Mouse (Mus musculus) hematopoietic multipotent progenitor cell, adult 10-12 weeks (in vitro differentiated cells): Measurements from ENCODE around the gene Rpl27a. TPM values are rescaled to one million over a fixed set of nuclear protein-coding genes. Genes with fewer than 3 reads are reported as not detected.

Experiments
- polyA plus RNA-seq: library from polyadenylated mRNA; stranded (reverse); fragments of >175 nt; gene quantifications from 2 replicates; pipeline ENCODE4 v1.2.3, GENCODE M21; 2012; ENCODE audit warnings: low replicate concordance

Rpl27a gene
- polyA plus RNA-seq = 5,932 and 8,045 TPM in 2 replicates

GRCm38 (mm10) chr7:109518838-109519696 lies at the start of gene Rpl27a:
Rpl27a (plus strand) TSS chr7:109519147.

GRCm38 (mm10) chr7:109508034-109508433 lies 10.9 kb upstream of the Rpl27a start, which contains the start of gene Trim66:
Trim66 (minus strand) TSS chr7:109508134.

Other genes starting within 250 kb of the Rpl27a start
- gene Stk33, start 80.1 kb upstream of the Rpl27a start, polyA plus RNA-seq = not detected in 2 replicates
- 0.04 TPM in 1 of 2 replicates, not detected in the other for gene Trim66, start 11.0 kb upstream of the Rpl27a start, polyA plus RNA-seq
- 3.4 and 4.4 TPM in 2 replicates for gene St5, start 184.5 kb downstream of the Rpl27a start, polyA plus RNA-seq
- gene Akip1, start 184.5 kb downstream of the Rpl27a start, polyA plus RNA-seq = 12.9 and 13.9 TPM in 2 replicates
- gene BC051019, start 204.7 kb downstream of the Rpl27a start, polyA plus RNA-seq = not detected in 2 replicates
- 0.37 TPM in 1 of 2 replicates, not detected in the other for gene Ascl3, start 212.6 kb downstream of the Rpl27a start, polyA plus RNA-seq
- 3.1 and 11.7 TPM in 2 replicates for gene Tmem9b, start 233.7 kb downstream of the Rpl27a start, polyA plus RNA-seq